Mouse (Mus musculus) embryonic facial prominence, embryonic 10.5 days (tissue): ENCODE measurements around the gene Wdr27. TPM values are rescaled to one million over a fixed set of nuclear protein-coding genes. Genes with fewer than 3 reads are reported as not detected.
"Not testable (repeated sequence)": the region's sequence is repeated elsewhere in the genome, so short reads cannot be mapped to it uniquely, and the experiment has no call there.

Experiments used
- DNase-seq: peaks from one replicate; pipeline ENCODE4 v3.0.0-alpha.2; 2017; ENCODE audit warnings: low spot score
- H3K27ac ChIP-seq: fragments of 300-500 bp; sonication (generic); replicated peaks from 2 replicates; pipeline ENCODE4 v1.5.1; 2016; ENCODE audit warnings: mild to moderate bottlenecking
- H3K27me3 ChIP-seq: fragments of 300-500 bp; sonication (generic); replicated peaks from 2 replicates; pipeline ENCODE4 v1.6.1; 2016; ENCODE audit warnings: low read depth, mild to moderate bottlenecking; ENCODE audit not compliant: poor library complexity, severe bottlenecking
- H3K36me3 ChIP-seq: fragments of 300-500 bp; sonication (generic); replicated peaks from 2 replicates; pipeline ENCODE4 v1.6.1; 2016; ENCODE audit warnings: mild to moderate bottlenecking, moderate library complexity
- H3K4me1 ChIP-seq: fragments of 300-500 bp; sonication (generic); 2 replicates; pipeline ENCODE4 v1.6.1; 2016
- H3K4me3 ChIP-seq: fragments of 300-500 bp; sonication (generic); 2 replicates; pipeline ENCODE4 v1.5.1; 2016; ENCODE audit warnings: mild to moderate bottlenecking, moderate library complexity
- H3K9me3 ChIP-seq: fragments of 300-500 bp; sonication (generic); 2 replicates; pipeline ENCODE4 v1.6.1; 2016; ENCODE audit warnings: mild to moderate bottlenecking
- WGBS: fragments of 180-500 bp; shearing (Covaris S2); methylation state at CpG from one replicate; pipeline ENCODE4 v1.1.7; 2016; 5-methylcytosine and 5-hydroxymethylcytosine counted together
- polyA plus RNA-seq: library from polyadenylated mRNA; unstranded; fragments of >200 nt; fragmentation: Nextera tagmentation; extraction: Ambion mirVana; gene quantifications from 2 replicates; pipeline ENCODE4 v1.2.1, GENCODE M21; 2016

Wdr27 gene
- polyA plus RNA-seq, 1 experiment from 2014 or later: 5.0 TPM

DNA sequence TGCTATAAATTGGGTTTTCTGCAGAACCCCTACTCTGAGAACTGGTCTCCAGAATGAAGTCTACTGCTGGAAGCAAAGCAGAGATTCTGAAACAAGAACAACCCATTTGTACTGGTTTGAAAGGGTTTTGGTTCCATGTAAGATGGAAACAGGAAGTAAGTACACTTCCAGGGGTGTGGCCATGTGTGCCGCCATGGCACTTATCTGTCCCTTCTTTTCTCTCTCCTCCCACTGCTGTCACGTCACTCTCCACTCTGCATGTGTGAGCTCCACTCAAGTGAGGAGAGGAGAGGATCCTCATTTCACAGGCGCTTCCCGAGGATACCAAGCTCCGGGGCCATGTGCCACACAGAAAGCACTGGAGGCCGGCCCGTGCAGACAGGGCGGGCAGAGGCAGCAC, 10.5 kb upstream of the Wdr27 start:
- Histone ChIP-seq H3K9me3 (no peaks in the 10 kb centered on the region), H3K4me3 (no peak overlapping the region), H3K27me3 (no peaks in the 10 kb centered on the region), H3K4me1 (no peaks in the 10 kb centered on the region), H3K36me3 (peaks cover 63% of the 10 kb centered on the region), H3K27ac (no peak overlapping the region)
- no peak for DNase-seq
- whole genome bisulfite sequencing: 91% methylated on average over 8 of the region's 8 CpGs

DNA sequence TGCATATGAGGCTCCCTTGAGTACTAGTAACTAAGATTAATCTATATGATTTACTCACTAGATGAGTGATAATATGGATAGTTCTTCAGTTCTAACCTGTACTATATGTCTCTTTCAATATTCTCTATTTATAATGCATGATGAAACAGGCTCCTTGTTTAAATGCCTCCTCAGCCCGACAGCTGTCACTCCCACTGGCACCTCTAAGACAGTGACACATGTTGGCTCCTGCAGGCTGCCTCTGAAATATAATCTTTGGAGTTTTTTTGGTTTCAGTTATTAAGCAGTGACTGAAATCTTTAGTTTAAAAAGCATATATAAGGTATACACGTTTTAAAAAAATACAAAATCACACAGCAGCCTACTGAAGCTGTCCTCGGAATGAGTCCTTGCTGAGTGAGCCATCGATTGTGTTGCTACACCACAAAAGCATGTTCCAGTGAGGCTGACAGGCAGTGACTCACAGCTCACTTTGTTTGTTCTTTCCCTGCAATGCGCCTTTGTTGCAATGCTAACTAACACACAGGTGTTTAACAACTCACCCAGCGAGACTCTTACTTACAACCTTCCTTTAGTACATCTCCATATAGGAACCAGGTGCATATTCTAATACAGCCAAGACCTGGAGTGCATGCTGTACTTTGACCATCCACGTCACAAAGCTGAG, 6.3 kb upstream of the Wdr27 start:
- H3K27me3 ChIP-seq: no peaks in the 10 kb centered on the region
- H3K27ac ChIP-seq: no peak overlapping the region
- no peaks in the 10 kb centered on the region for H3K9me3 ChIP-seq
- no peak for DNase-seq
- WGBS: 89% methylated on average over 7 of the region's 7 CpGs
- no peak overlapping the region for H3K4me3 ChIP-seq
- H3K4me1 ChIP-seq: peaks cover 4% of the 10 kb centered on the region
- H3K36me3 ChIP-seq: peaks cover 89% of the 10 kb centered on the region

DNA sequence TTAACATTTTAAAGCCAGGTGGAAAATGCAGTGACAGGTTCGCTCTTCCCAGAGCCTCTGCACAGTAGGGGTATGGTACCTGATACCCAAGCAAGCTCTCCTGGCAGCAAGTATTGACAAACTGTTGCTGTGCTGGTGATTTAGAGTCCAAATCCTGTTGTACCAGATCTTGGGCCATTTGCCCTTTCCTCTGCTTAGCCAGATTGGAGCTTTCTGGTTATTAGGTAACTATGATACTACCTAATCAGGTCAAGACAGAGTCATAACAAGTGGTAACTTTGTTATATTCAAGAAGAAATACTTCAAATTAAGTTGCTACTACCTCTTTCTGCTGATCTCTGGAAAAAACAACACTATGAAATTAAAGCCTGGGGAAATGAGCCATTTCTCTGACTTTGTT, 1.6 kb upstream of the Wdr27 start:
- 91% methylated on average over 1 of the region's 1 CpGs for WGBS
- Histone ChIP-seq H3K27ac (no peak overlapping the region), H3K4me1 (peaks cover 21% of the 10 kb centered on the region), H3K4me3 (peak overlapping the region; percentile 93), H3K27me3 (no peaks in the 10 kb centered on the region), H3K9me3 (no peaks in the 10 kb centered on the region), H3K36me3 (peaks cover 47% of the 10 kb centered on the region)
- no peak for DNase-seq

DNA sequence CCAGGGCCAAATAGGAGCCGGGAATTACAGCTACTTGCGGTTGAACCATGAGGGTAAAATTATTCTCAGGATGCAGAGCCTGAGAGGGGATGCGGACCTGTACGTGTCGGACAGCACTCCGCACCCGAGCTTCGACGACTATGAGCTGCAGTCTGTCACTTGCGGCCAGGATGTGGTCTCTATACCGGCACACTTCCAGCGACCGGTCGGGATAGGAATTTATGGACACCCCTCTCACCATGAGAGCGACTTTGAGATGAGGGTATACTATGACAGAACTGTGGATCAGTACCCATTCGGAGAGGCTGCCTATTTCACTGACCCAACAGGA, 736 bp upstream of the Wdr27 start:
- DNase-seq: no peak
- Histone ChIP-seq H3K4me1 (peaks cover 21% of the 10 kb centered on the region), H3K27ac (peak overlapping the region; percentile 80), H3K9me3 (no peaks in the 10 kb centered on the region), H3K27me3 (no peaks in the 10 kb centered on the region), H3K36me3 (peaks cover 39% of the 10 kb centered on the region), H3K4me3 (peak overlapping the region; percentile 93)
- 24% methylated on average over 16 of the region's 16 CpGs for WGBS

DNA sequence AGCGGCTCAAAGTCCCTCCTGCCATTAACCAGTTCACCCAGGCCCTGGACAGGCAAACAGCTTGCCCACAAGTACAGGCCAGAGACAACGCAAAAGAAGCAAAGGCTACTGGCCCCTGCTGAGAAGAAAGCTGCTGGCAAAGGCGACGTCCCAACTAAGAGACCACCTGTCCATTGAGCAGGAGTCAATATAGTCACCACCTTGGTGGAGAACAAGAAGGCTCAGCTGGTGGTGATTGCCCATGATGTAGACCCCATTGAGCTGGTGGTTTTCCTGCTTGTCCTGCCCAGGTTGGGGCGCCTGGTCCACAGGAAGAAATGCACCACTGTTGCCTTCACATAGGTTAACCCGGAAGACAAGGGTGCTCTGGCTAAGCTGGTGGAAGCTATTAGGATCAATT, 777 bp downstream of the Wdr27 start:
- WGBS: 67% methylated on average over 6 of the region's 6 CpGs
- peak overlapping the region; percentile 93 for H3K4me3 ChIP-seq
- H3K4me1 ChIP-seq: peaks cover 21% of the 10 kb centered on the region
- not testable (repeated sequence) for DNase-seq, H3K27me3 ChIP-seq, H3K9me3 ChIP-seq, H3K27ac ChIP-seq
- H3K36me3 ChIP-seq: peaks cover 28% of the 10 kb centered on the region

DNA sequence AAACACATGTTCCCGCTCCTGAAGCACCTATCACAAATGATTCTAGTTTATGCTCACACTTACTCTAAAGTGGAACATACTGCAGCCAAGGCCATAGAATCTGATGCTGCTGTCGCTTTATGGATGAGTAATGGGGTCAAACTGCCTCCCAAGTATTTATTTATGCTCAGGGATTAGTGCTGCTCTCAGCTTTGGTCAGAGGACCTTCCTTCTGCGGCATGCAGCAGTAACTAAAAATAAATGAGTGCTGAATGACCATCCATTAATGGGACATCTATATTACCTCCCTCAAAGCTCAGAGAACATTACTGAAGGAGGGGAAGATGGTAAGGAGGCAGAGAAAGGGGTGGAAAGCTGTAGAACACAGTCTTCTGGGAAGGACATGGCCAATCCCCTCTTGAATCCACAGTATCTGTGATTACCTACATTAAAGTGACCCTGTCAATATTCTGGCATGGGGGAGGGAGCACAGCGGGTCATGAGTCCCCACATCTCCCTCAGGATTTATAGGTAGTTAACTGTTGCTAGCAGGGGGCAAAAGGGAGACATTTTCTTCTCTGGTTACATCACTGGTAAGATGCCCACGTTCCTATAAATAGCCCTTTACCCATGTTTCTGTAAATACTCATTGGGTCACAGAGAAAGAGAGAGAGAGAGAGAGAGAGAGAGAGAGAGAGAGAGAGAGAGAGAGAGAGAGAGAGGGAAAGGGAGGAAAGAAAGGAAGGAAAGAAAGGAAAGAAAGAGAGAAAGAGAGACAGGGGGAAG, 6.9 kb downstream of the Wdr27 start:
- H3K27ac ChIP-seq: no peak overlapping the region
- DNase-seq: no peak
- H3K9me3 ChIP-seq: no peaks in the 10 kb centered on the region
- H3K27me3 ChIP-seq: no peaks in the 10 kb centered on the region
- no peak overlapping the region for H3K4me3 ChIP-seq
- WGBS: 73% methylated on average over 5 of the region's 5 CpGs
- H3K36me3 ChIP-seq: no peaks in the 10 kb centered on the region
- H3K4me1 ChIP-seq: no peaks in the 10 kb centered on the region

DNA sequence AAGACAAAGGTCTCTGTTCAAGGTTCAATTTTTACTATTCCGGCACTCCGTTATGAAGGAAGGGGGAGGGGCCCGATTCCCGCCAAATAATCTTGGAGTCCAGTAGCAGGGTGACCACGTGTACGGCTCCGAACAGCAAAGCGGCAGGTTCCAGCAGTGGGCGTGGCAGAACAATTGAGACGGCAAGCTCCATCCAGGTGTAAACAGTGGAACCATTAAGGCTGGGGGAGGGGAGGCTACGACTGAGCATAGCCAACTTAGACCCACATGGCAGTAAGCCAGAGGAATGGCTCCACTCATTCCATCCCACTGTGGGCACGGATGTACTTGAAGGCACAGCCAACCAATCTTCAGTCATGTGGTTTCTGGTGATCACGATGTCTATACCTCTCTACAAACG, 7.7 kb downstream of the Wdr27 start:
- H3K9me3 ChIP-seq, H3K4me1 ChIP-seq, H3K4me3 ChIP-seq, H3K27me3 ChIP-seq, H3K36me3 ChIP-seq, H3K27ac ChIP-seq, DNase-seq: not testable (repeated sequence)
- 88% methylated on average over 14 of the region's 14 CpGs for whole genome bisulfite sequencing

DNA sequence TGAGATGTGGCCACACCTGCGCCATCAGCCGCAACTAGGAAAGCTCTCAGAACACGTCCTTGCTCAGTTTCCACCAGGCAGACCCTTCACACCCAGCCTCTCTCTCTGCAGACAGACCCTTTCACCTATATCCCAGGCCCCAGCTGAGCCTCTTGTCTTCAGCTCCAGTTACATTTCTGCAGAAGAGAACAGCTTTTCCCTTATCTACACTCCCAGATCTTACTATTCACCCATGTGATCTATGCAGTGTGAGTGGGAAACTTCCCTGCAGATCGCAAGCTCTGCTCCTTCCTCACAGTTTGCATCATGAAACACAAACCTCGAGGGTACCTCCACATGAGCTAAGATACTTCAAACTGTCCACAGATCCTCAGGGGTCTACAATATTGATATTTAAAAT, 11.5 kb downstream of the Wdr27 start:
- H3K4me1 ChIP-seq: no peaks in the 10 kb centered on the region
- H3K36me3 ChIP-seq: no peaks in the 10 kb centered on the region
- H3K27me3 ChIP-seq: no peaks in the 10 kb centered on the region
- 89% methylated on average over 5 of the region's 5 CpGs for WGBS
- H3K27ac ChIP-seq: no peak overlapping the region
- no peak overlapping the region for H3K4me3 ChIP-seq
- no peak for DNase-seq
- H3K9me3 ChIP-seq: no peaks in the 10 kb centered on the region

DNA sequence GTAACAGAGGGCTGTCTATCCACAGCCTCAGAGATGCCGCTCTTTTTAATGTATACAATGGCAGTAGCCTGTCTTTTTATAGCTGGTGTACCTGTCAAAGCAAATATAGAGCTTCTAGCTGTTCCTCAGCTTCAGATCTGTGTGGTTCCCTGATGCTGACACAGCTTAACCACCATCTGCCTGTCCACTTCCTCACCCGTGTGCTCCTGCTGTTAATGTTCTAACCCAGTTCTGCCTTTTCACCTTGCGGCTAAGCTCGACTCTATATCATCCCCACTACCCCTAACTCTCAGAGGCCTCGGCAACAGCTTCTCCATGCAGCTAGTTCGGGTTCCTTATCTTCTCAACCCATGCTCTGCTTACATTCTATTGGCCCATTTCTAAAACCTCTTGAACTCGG, 12.3 kb downstream of the Wdr27 start:
- Histone ChIP-seq H3K4me3 (no peak overlapping the region), H3K4me1 (no peaks in the 10 kb centered on the region), H3K27ac (no peak overlapping the region), H3K27me3 (no peaks in the 10 kb centered on the region), H3K9me3 (no peaks in the 10 kb centered on the region), H3K36me3 (no peaks in the 10 kb centered on the region)
- no peak for DNase-seq
- WGBS: 83% methylated on average over 7 of the region's 7 CpGs

DNA sequence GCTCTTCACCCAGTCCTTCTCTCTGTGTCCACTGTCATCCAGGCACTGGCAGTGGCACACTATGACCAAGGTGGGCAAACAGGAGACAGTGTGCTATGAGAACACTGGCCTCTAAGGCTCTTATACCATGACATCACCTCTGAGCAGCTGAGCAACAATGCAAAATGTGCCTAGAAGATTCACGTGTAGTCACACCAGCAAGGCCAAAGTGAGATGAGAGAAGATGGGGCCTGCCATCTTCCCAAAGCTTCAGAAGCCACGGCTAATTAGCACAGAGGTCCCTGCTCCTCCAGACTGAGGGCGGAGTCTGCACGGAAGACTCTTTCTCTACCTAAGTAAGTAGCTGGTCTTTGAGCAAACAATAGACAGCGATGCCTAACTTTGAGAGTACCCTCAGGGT, 14.3 kb downstream of the Wdr27 start:
- H3K4me3 ChIP-seq: no peak overlapping the region
- no peak overlapping the region for H3K27ac ChIP-seq
- no peaks in the 10 kb centered on the region for H3K27me3 ChIP-seq
- no peaks in the 10 kb centered on the region for H3K36me3 ChIP-seq
- no peaks in the 10 kb centered on the region for H3K4me1 ChIP-seq
- H3K9me3 ChIP-seq: no peaks in the 10 kb centered on the region
- DNase-seq: no peak
- WGBS: 74% methylated on average over 5 of the region's 5 CpGs

DNA sequence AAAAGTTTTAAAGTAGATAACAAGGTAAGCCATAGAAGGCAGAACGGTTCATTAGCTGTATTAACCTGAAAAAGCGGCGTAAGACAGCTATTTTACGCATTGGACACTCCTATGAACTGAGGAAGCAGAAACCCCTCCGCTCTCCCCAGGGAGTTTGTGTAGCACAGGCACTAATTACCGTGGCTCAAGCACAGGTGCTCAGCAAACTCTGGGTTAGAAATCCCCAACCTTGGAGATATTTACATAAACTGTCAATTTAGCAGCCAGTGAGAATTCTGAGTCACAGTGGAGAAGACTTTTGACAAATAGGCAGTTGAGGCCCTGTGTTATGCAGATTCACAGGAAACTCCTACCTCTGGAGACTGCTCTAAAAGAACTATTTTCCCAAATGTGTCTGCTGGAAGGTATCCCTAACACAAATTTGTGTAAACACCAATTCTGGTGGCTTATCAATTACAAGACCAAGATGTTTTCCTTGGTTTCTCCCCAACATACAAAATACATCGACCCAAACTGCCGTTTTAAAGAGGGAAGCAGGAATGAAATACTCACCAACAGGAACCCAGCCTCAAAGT, 15.2 kb downstream of the Wdr27 start:
- Histone ChIP-seq H3K36me3 (no peaks in the 10 kb centered on the region), H3K27ac (no peak overlapping the region), H3K27me3 (no peaks in the 10 kb centered on the region), H3K9me3 (no peaks in the 10 kb centered on the region), H3K4me3 (no peak overlapping the region), H3K4me1 (no peaks in the 10 kb centered on the region)
- 84% methylated on average over 8 of the region's 8 CpGs for WGBS
- no peak for DNase-seq

DNA sequence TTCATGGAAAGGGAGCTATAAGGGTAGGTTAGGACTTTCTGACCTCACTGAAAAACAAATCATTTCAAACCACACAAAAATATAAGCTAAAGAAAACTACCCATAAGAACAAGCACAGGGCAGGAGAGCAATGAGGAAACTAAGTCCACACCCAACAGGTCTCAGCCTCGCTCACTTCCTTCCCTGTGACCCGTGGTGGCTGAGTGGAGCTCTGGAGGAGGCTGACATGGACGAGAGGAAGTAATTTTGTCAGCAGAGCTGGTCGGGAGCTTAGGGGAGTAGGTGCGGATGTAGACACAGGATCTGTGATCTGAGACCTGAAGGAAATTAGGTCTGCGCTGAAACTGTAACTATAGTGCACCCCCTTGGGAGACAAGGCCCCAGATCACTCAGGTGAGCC, 21.4 kb downstream of the Wdr27 start:
- WGBS: 53% methylated on average over 6 of the region's 6 CpGs
- Histone ChIP-seq H3K9me3 (no peaks in the 10 kb centered on the region), H3K4me1 (no peaks in the 10 kb centered on the region), H3K36me3 (no peaks in the 10 kb centered on the region), H3K4me3 (no peak overlapping the region), H3K27ac (no peak overlapping the region), H3K27me3 (no peaks in the 10 kb centered on the region)
- DNase-seq: no peak

DNA sequence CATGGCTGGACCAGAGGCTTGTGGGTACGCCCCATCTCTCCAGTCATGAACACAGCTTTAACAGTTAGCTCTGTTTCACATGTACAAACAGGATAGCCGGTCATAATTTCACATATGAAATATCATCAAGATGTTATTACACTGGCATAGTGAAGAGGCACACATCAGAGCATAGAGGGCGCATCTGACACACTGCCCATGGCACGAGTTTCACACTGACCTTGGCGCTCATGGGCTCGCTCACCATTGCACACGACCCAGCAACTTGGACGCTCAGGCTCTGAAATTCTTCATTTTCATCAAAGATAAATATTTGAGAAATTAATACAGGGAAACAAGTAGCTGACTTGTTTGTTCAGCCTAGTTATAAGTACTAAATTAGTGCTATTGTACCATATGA, 25.1 kb downstream of the Wdr27 start:
- WGBS: 91% methylated on average over 8 of the region's 8 CpGs
- Histone ChIP-seq H3K36me3 (no peaks in the 10 kb centered on the region), H3K4me1 (no peaks in the 10 kb centered on the region), H3K4me3 (no peak overlapping the region), H3K27me3 (no peaks in the 10 kb centered on the region), H3K9me3 (no peaks in the 10 kb centered on the region), H3K27ac (no peak overlapping the region)
- no peak for DNase-seq
